Mouse (Mus musculus) heart, embryonic 14.5 days (tissue): Measurements from ENCODE around the gene Immp2l. TPM values are rescaled to one million over a fixed set of nuclear protein-coding genes. Genes with fewer than 3 reads are reported as not detected.

Source experiments
- ATAC-seq: fragments of 200-750 bp; cut with Nextera tagmentation; 2 replicates; pipeline ENCODE4 v1.8.0; 2017; ENCODE audit warnings: low read depth, moderate TSS enrichment; ENCODE audit not compliant: insufficient number of reproducible peaks, insufficient read depth, low FRiP score
- H3K27ac ChIP-seq, 2 experiments: fragments of 200-500 bp in 1 of 2; fragments of 300-500 bp in 1 of 2; sonication (generic) in 1 of 2; replicated peaks in 1 of 2; 2 replicates each; pipeline ENCODE4 v1.5.1; 2012 to 2014; ENCODE audit warnings: low read depth in 2 of 2, low read length in 2 of 2, control low read depth in 1 of 2, mild to moderate bottlenecking in 1 of 2, mixed read lengths in 1 of 2; ENCODE audit not compliant: control insufficient read depth in 1 of 2, insufficient read depth in 1 of 2
- H3K27me3 ChIP-seq: fragments of 300-500 bp; sonication (generic); 2 replicates; pipeline ENCODE4 v1.6.1; 2014; ENCODE audit warnings: mild to moderate bottlenecking, low read length, control low read depth; ENCODE audit not compliant: control insufficient read depth, insufficient read depth
- H3K36me3 ChIP-seq: fragments of 300-500 bp; sonication (generic); 2 replicates; pipeline ENCODE4 v1.6.1; 2014; ENCODE audit warnings: mild to moderate bottlenecking, control low read depth, low read length, mixed read lengths; ENCODE audit not compliant: control insufficient read depth, insufficient read depth
- H3K4me1 ChIP-seq, 2 experiments: fragments of 200-500 bp in 1 of 2; fragments of 300-500 bp in 1 of 2; sonication (generic) in 1 of 2; 2 replicates each; pipeline ENCODE4 v1.6.1; 2012 to 2014; ENCODE audit warnings: low read length in 2 of 2, control low read depth in 1 of 2, mixed read lengths in 1 of 2; ENCODE audit not compliant: control insufficient read depth in 2 of 2, insufficient read depth in 2 of 2
- H3K4me2 ChIP-seq: fragments of 300-500 bp; sonication (generic); 2 replicates; pipeline ENCODE4 v1.6.1; 2014; ENCODE audit warnings: mild to moderate bottlenecking, low read length
- H3K4me3 ChIP-seq, 2 experiments: fragments of 200-500 bp in 1 of 2; fragments of 300-500 bp in 1 of 2; sonication (generic) in 1 of 2; 2 replicates each; pipeline ENCODE4 v1.5.1; 2012 to 2014; ENCODE audit warnings: low read length in 2 of 2, mild to moderate bottlenecking in 2 of 2, control low read depth in 1 of 2, low read depth in 1 of 2, moderate library complexity in 1 of 2; ENCODE audit not compliant: control insufficient read depth in 1 of 2, insufficient read depth in 1 of 2
- H3K9ac ChIP-seq: fragments of 300-500 bp; sonication (generic); 2 replicates; pipeline ENCODE4 v1.6.1; 2014; ENCODE audit warnings: mild to moderate bottlenecking, low read length
- H3K9me3 ChIP-seq: fragments of 300-500 bp; sonication (generic); 2 replicates; pipeline ENCODE4 v1.6.1; 2016; ENCODE audit warnings: low read length, control low read depth; ENCODE audit not compliant: control insufficient read depth
- whole genome bisulfite sequencing: fragments of 180-500 bp; shearing (Covaris S2); extraction: QIAGEN DNeasy Blood & Tissue Kit; methylation state at CpG from one replicate; pipeline ENCODE4 v1.1.7; 2014; 5-methylcytosine and 5-hydroxymethylcytosine counted together
- polyA plus RNA-seq: library from polyadenylated mRNA; unstranded; fragments of >200 nt; fragmentation: Nextera tagmentation; extraction: Ambion mirVana; gene quantifications from 2 replicates; pipeline ENCODE4 v1.2.1, GENCODE M21; 2014

Immp2l gene
- polyA plus RNA-seq, 1 experiment from 2014 or later, result 11.4 TPM

DNA sequence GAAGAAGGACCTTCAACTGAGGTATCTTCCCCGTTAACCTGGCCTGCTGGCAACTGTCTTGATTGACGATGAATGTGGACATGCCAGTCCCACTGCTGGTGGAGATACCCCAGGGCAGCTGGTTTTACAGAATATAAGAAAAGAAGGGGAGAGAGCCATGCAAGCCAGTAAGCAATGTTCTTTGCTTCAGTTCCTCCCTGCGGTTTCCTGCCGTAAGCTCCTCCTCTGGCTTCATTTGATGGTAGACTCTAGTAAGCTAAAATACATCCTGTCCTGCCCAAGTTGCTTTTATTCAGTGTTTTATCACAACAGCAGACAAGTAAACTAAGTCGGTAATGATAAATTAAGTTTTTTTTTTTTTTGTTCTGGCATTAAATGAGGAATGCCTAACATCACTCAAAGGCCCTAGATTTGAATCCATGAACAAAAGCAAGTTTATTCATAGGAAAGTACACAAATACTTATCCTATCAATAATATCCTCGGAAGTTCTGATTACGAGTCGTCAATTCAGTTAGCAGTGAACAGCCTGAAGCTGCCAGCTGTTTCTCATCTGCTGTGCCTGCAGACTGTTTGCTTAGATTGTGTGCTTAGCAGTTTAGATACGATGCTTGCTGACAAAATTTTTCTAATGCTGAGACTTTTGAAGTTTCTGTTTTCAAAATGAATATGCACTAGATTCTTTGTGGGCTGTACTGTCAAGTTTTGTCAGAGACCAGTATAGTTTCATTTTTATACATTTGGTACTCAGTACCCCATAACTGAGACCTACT lies 476.3 kb downstream of the Immp2l start:
- Histone ChIP-seq H3K4me3 (no peak overlapping the region), H3K4me1 (no peaks in the 10 kb centered on the region), H3K27ac (no peak overlapping the region), H3K9ac (no peak overlapping the region), H3K36me3 (no peaks in the 10 kb centered on the region), H3K27me3 (no peaks in the 10 kb centered on the region), H3K4me2 (no peak overlapping the region), H3K9me3 (no peaks in the 10 kb centered on the region)
- no peak for ATAC-seq
- 68% methylated on average over 9 of the region's 9 CpGs for WGBS

DNA sequence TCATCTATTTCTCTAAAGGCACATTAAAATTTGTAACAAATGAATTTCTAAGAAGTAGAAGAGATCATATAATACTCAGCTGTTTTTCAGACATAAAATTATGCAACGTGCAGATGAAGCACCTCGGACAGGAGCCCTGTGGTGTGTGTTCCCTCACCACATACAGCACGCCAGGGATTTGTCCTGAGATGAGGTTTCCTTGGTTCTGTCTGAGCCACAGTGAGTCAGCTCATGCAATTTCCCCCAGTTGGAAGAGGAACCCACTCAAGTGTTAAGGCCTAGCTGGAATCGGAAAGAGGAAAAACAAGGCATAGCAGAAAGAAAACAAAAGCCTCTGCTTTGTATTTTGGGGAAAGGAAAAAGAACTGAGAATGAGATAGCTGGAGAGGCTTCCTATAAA lies 484.7 kb downstream of the Immp2l start:
- H3K4me3 ChIP-seq, result no peak overlapping the region
- H3K36me3 ChIP-seq, result no peaks in the 10 kb centered on the region
- no peak overlapping the region for H3K9ac ChIP-seq
- H3K27ac ChIP-seq, result no peak overlapping the region
- H3K4me2 ChIP-seq, result no peak overlapping the region
- no peaks in the 10 kb centered on the region for H3K27me3 ChIP-seq
- no peak for ATAC-seq
- H3K9me3 ChIP-seq, result no peaks in the 10 kb centered on the region
- 79% methylated on average over 4 of the region's 4 CpGs for WGBS
- no peaks in the 10 kb centered on the region for H3K4me1 ChIP-seq

DNA sequence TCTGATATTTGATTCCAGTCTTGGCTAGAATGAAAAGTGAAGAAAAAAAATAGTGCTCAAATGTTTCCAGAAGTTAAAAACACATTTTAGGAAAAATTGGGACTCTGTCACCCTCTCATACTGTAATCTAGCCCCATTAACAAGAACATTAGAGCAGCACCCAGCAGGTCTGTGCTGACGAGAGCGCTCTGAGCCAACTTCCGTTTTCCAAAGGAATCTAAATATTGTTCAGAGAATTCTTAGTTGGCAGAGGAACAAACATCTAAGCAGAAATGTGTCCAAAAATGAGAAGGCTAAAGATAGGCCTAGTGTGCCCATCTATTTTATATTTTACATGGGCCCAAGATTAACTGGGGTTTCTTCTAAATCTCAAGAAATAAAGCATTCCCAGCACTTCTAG lies 486.7 kb downstream of the Immp2l start:
- WGBS, result 79% methylated on average over 3 of the region's 3 CpGs
- ATAC-seq, result no peak

DNA sequence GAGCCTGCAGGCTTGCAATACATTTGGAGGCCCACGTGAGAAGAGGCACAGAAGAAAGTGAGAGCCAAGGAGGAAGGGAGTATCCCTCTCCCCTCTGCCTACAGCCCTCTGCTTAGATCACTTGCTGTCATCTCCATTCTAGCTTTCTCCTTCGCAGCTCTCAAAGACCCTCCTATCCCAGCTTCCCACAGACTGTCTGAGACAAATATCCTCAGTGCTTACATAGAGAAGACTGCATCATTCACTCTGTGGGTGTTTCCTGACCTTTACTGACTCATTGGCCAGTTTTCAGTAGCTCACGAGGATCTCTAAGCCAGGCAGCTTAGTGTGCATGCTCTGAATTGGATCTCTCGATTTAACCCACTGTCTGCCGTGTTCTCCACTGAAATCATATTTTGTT lies 495.0 kb downstream of the Immp2l start:
- WGBS, result 52% methylated on average over 5 of the region's 5 CpGs
- Histone ChIP-seq H3K36me3 (no peaks in the 10 kb centered on the region), H3K9ac (no peak overlapping the region), H3K4me1 (no peaks in the 10 kb centered on the region), H3K4me3 (no peak overlapping the region), H3K4me2 (no peak overlapping the region), H3K27ac (no peak overlapping the region), H3K27me3 (no peaks in the 10 kb centered on the region), H3K9me3 (no peaks in the 10 kb centered on the region)
- no peak for ATAC-seq

More for the DNA sequence above, 486.7 kb downstream of the Immp2l start:
- no peaks in the 10 kb centered on the region for H3K36me3 ChIP-seq
- no peak overlapping the region for H3K4me3 ChIP-seq
- no peak overlapping the region for H3K27ac ChIP-seq
- H3K4me1 ChIP-seq, result no peaks in the 10 kb centered on the region
- H3K9ac ChIP-seq, result no peak overlapping the region
- H3K9me3 ChIP-seq, result no peaks in the 10 kb centered on the region
- H3K27me3 ChIP-seq, result no peaks in the 10 kb centered on the region
- H3K4me2 ChIP-seq, result no peak overlapping the region

DNA sequence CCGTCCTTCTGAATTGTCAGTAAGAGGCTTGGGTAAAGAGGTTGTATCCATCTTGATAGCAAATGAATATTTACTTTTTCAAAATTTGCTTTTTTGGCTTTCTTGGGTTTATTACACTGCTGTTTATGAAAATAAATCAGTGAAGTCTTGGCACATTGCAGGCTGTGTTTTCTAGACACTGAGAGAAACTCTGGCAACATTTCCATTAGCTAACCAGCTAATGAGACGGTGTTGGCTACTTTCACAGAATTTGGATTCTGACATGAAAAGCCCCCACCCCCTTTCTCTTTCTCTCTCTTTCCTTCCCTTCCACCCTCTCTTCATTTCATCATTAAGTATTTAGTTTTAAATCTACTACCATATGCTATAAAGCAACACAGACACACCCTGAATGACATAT lies 496.4 kb downstream of the Immp2l start:
- Histone ChIP-seq H3K4me1 (no peaks in the 10 kb centered on the region), H3K4me3 (no peak overlapping the region), H3K9me3 (no peaks in the 10 kb centered on the region), H3K27me3 (no peaks in the 10 kb centered on the region), H3K9ac (no peak overlapping the region), H3K27ac (no peak overlapping the region), H3K4me2 (no peak overlapping the region), H3K36me3 (no peaks in the 10 kb centered on the region)
- 66% methylated on average over 2 of the region's 2 CpGs for WGBS
- ATAC-seq, result no peak

DNA sequence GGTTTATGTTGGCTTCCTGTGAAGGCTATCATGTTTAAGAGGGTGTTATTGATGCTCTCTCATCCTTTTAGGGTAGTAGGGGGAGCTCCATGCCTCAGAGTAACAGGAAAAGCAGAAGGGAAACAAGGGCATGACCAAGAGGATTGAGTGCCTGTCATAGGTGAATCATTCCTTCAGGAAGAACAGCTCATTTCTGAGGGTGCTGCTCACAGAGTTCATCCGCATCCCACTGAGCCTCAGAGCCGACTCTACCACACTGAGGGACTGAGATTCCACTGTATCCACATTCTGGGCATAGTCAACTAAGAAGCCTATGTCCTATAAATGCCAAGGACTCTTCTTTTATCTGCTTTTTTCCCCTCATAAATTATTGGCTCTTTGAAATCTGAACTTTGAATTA lies 497.8 kb downstream of the Immp2l start:
- Histone ChIP-seq H3K27ac (no peak overlapping the region), H3K4me3 (no peak overlapping the region), H3K4me2 (no peak overlapping the region), H3K9me3 (no peaks in the 10 kb centered on the region), H3K4me1 (no peaks in the 10 kb centered on the region), H3K9ac (no peak overlapping the region), H3K36me3 (no peaks in the 10 kb centered on the region), H3K27me3 (no peaks in the 10 kb centered on the region)
- ATAC-seq, result no peak
- WGBS, result 85% methylated on average over 2 of the region's 2 CpGs

DNA sequence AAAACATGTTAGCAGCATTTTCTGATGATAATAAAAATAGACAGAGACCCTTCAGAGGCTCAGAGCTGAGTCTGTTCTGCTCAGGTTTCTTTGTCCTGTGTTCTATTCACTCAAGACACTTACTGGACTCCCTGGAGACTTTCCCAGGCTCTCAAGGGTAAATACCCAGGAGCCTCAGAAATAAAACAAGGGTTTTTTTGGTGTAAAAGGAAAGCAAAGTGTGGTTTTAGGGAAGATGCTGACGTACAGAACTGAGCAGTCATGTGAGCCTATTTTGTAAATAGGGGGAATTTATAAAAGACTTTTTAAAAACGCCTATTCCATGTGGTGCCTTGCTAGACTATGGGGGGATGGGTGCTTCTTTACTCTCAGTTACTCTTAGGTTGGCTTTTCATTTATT lies 502.8 kb downstream of the Immp2l start:
- Histone ChIP-seq H3K9ac (no peak overlapping the region), H3K4me2 (no peak overlapping the region), H3K9me3 (no peaks in the 10 kb centered on the region), H3K4me1 (no peaks in the 10 kb centered on the region), H3K4me3 (no peak overlapping the region), H3K27ac (no peak overlapping the region), H3K36me3 (no peaks in the 10 kb centered on the region), H3K27me3 (no peaks in the 10 kb centered on the region)
- no peak for ATAC-seq
- WGBS, result 76% methylated on average over 2 of the region's 2 CpGs

DNA sequence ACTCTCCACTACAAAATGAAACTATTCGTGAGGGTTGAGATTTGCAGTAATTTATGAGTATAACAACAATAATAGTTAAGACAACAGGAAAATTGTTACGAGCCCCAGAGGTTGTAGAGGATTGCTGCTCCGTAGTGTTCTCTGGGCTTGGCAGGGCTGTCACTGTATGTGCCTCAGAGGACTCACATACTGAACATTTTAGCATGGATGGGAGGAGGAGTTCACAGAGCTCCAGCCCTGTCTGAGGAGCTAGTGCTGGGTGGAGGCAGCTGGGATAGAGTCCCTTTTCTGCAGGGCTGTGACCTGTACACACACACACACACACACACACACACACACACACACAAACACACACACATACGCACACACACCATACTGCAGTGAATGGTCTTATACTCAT lies 504.5 kb downstream of the Immp2l start:
- H3K9ac ChIP-seq, result no peak overlapping the region
- ATAC-seq, result no peak
- no peaks in the 10 kb centered on the region for H3K4me1 ChIP-seq
- no peak overlapping the region for H3K4me2 ChIP-seq
- no peak overlapping the region for H3K4me3 ChIP-seq
- no peaks in the 10 kb centered on the region for H3K27me3 ChIP-seq
- no peak overlapping the region for H3K27ac ChIP-seq
- WGBS, result 78% methylated on average over 4 of the region's 4 CpGs
- no peaks in the 10 kb centered on the region for H3K36me3 ChIP-seq
- no peaks in the 10 kb centered on the region for H3K9me3 ChIP-seq
